In the genomic region with DNA sequence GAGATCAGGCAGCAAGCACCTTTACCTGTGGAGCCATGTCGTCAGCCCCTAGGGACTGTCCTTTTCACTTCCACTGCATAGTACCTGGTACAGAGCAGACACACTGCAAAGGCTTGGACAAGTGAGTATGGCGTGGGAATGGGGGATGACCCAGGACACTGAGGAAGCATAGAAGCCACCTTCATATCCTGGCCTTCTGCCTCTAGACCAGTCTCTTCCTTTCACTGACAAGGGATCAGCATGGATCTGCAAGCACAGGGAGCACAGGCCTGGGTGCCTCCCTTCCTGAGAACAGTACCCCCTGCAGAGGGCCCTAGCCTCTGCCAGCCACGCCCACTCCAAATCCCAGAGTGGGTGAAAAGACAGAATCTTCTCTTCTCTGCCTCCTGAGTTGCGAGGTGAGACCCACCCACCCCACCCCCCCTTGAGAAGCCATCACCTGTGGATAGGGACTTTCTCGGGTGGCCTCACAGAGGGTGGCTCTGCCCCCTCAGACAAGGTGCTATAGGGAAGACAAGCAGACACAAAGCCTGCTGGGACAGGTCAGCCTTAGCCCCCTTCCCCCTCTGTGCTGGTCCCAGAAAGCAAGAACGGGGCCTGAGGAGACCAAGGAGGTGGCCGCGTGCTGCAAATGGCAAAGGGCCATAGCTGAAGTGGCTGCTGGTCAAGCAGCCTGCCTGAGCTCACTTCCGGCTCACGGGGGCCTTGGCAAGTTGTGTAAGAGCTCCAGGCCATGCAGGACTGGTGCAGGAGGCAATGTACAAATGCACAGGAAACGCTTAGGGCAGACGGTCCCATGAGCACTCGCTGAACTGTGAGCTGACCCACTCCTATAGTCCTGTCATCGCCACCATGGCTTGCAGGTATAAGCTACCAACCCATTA, we compare ENCODE assay signal across 17 mouse cellular contexts. TPM values are rescaled to one million over a fixed set of nuclear protein-coding genes. Genes with fewer than 3 reads are reported as not detected.
A peak's percentile ranks its signal among the peaks of the same experiment; 100 is the strongest.
DNase-seq lines count a peak whose midpoint lies in the region; ATAC-seq lines count a peak whose summit lies in the region.
"Had no signal": no experiment of that assay in that cellular context is flagged by ENCODE, and none has a peak within 500 bp of the region (broad histone marks: within the 10 kb centered on the region; RNA-seq: fewer than 3 reads in every experiment).

No protein-coding gene starts in this region.

- peak; percentile 48 for DNase-seq in cerebellum, adult 11 months
- no peak for DNase-seq in midbrain, embryonic 10.5 days (ENCODE audit: low spot score)
- DNase-seq in midbrain, embryonic 14.5 days: no peak
- DNase-seq in limb, embryonic 10.5 days (ENCODE audit: low spot score): no peak
- no peak for DNase-seq in kidney, adult 9 months
- DNase-seq: B cell, adult 2 months; forebrain, postnatal 0 days; heart, postnatal 36 days; thymus, postnatal 36 days had no signal

- H3K27ac ChIP-seq in midbrain, embryonic 10.5 days (replicated peaks): 0 out of 2 replicates have a peak overlapping the region, but pooled peaks have one; percentile 23
- no peak overlapping the region for H3K27ac ChIP-seq in midbrain, embryonic 14.5 days (replicated peaks; ENCODE audit: low read depth, low read length)
- 0 out of 2 replicates have a peak overlapping the region, but pooled peaks have one; percentile 37 for H3K27ac ChIP-seq in limb, embryonic 10.5 days
- H3K27ac ChIP-seq: stomach, postnatal 0 days had no signal

- WGBS in midbrain, embryonic 10.5 days: 81% methylated on average over 14 of the region's 14 CpGs
- WGBS in midbrain, embryonic 14.5 days: 80% methylated on average over 14 of the region's 14 CpGs
- whole genome bisulfite sequencing in limb, embryonic 10.5 days: 85% methylated on average over 14 of the region's 14 CpGs

- H3K9me3 ChIP-seq in midbrain, embryonic 10.5 days (replicated peaks): no peaks in the 10 kb centered on the region
- H3K9me3 ChIP-seq in midbrain, embryonic 14.5 days (ENCODE audit: control insufficient read depth, low read length): no peaks in the 10 kb centered on the region
- H3K9me3 ChIP-seq in limb, embryonic 10.5 days (replicated peaks): no peaks in the 10 kb centered on the region
- H3K9me3 ChIP-seq in megakaryocyte, embryonic 14.5 days: no peaks in the 10 kb centered on the region

- H3K4me2 ChIP-seq in midbrain, embryonic 14.5 days (ENCODE audit: low read length): no peak overlapping the region

- H3K9ac ChIP-seq in midbrain, embryonic 14.5 days (replicated peaks; ENCODE audit: low read length): no peak overlapping the region
- H3K9ac ChIP-seq: forebrain, postnatal 0 days had no signal

- H3K27me3 ChIP-seq in midbrain, embryonic 10.5 days (ENCODE audit: low read depth, poor library complexity, severe bottlenecking): peaks cover 31% of the 10 kb centered on the region
- H3K27me3 ChIP-seq in midbrain, embryonic 14.5 days (ENCODE audit: control insufficient read depth, insufficient read depth, low read length): no peaks in the 10 kb centered on the region
- H3K27me3 ChIP-seq in limb, embryonic 10.5 days (ENCODE audit: low read depth, poor library complexity, severe bottlenecking): peaks cover 16% of the 10 kb centered on the region
- H3K27me3 ChIP-seq in megakaryocyte, embryonic 14.5 days (replicated peaks): no peaks in the 10 kb centered on the region

- no peak overlapping the region for H3K4me3 ChIP-seq in midbrain, embryonic 10.5 days
- no peak overlapping the region for H3K4me3 ChIP-seq in midbrain, embryonic 14.5 days (replicated peaks; ENCODE audit: low read depth, low read length)
- H3K4me3 ChIP-seq in limb, embryonic 10.5 days: no peak overlapping the region
- peak overlapping the region; percentile 77 for H3K4me3 ChIP-seq in megakaryocyte, embryonic 14.5 days (replicated peaks)

- ATAC-seq in cerebellum, adult (ENCODE audit: insufficient number of reproducible peaks, low FRiP score, low TSS enrichment): no peak
- ATAC-seq in midbrain, embryonic 14.5 days (ENCODE audit: low FRiP score, low TSS enrichment): no peak
- no peak for ATAC-seq in activated CD4-positive, CD25-positive, alpha-beta regulatory T cell, adult 4 months
- ATAC-seq: forebrain, postnatal 0 days had no signal

- H3K36me3 ChIP-seq in midbrain, embryonic 10.5 days: no peaks in the 10 kb centered on the region
- no peaks in the 10 kb centered on the region for H3K36me3 ChIP-seq in midbrain, embryonic 14.5 days (ENCODE audit: control insufficient read depth, insufficient read depth, low read length)
- H3K36me3 ChIP-seq in limb, embryonic 10.5 days: no peaks in the 10 kb centered on the region
- peaks cover 95% of the 10 kb centered on the region for H3K36me3 ChIP-seq in megakaryocyte, embryonic 14.5 days (replicated peaks; ENCODE audit: low read length)

- H3K4me1 ChIP-seq in midbrain, embryonic 10.5 days: peaks cover 64% of the 10 kb centered on the region
- H3K4me1 ChIP-seq in midbrain, embryonic 14.5 days (ENCODE audit: control insufficient read depth, insufficient read depth, low read length): peaks cover 17% of the 10 kb centered on the region
- H3K4me1 ChIP-seq in limb, embryonic 10.5 days: peaks cover 29% of the 10 kb centered on the region
- H3K4me1 ChIP-seq in megakaryocyte, embryonic 14.5 days: peaks cover 100% of the 10 kb centered on the region

RNA-seq across cellular contexts. Expression of gene Nol4l, which starts 15.0 kb away (rescaled TPM):
- 12.8 and 16.8 TPM in 2 replicates for polyA plus RNA-seq in midbrain, embryonic 10.5 days (2016; fragmentation: Nextera tagmentation; extraction: Ambion mirVana)
- 44.8 and 51.7 TPM in 2 replicates for polyA plus RNA-seq in midbrain, embryonic 14.5 days (2014; fragmentation: Nextera tagmentation; extraction: Ambion mirVana)
- polyA plus RNA-seq in limb, embryonic 10.5 days (2016; fragmentation: Nextera tagmentation; extraction: Ambion mirVana): 15.8 and 17.2 TPM in 2 replicates
- 10.6 and 40.8 TPM in 2 replicates for polyA plus RNA-seq in megakaryocyte, embryonic 14.5 days (2012; ENCODE audit: insufficient read depth, low replicate concordance)
- polyA plus RNA-seq in activated CD4-positive, CD25-positive, alpha-beta regulatory T cell, adult 4 months (2017; shearing (Covaris generic)): 1 to 10 TPM; 2.7 to 3.5 TPM

RNA-seq across cellular contexts. Expression of gene 4930404H24Rik, which starts 22.1 kb away (rescaled TPM):
- polyA plus RNA-seq in midbrain, embryonic 10.5 days (2016; fragmentation: Nextera tagmentation; extraction: Ambion mirVana): not detected in 2 replicates
- polyA plus RNA-seq in midbrain, embryonic 14.5 days (2014; fragmentation: Nextera tagmentation; extraction: Ambion mirVana): not detected in 2 replicates
- not detected in 2 replicates for polyA plus RNA-seq in limb, embryonic 10.5 days (2016; fragmentation: Nextera tagmentation; extraction: Ambion mirVana)
- 0.54 TPM in 1 of 2 replicates, not detected in the other for polyA plus RNA-seq in megakaryocyte, embryonic 14.5 days (2012; ENCODE audit: insufficient read depth, low replicate concordance)
- polyA plus RNA-seq in activated CD4-positive, CD25-positive, alpha-beta regulatory T cell, adult 4 months (2017; shearing (Covaris generic)): not detected
- polyA plus RNA-seq: embryonic facial prominence, embryonic 14.5 days; forebrain, postnatal 0 days; intestine, embryonic 14.5 days; limb, embryonic 14.5 days; small intestine, adult 2 months; stomach, postnatal 0 days had no signal
